Mouse (Mus musculus) olfactory bulb, adult 2 months (tissue): ENCODE measurements at regions not wholly inside any gene's neighbourhood (a gene's known extent, or its start where the extent isn't known, plus 50 kb on each side); places are given as distances from the start of the nearest gene placed in this dataset.
A peak's percentile ranks its signal among the peaks of the same experiment; 100 is the strongest.

ENCODE experiments used
- H3K27ac ChIP-seq: fragments of 200-500 bp; 2 replicates; pipeline ENCODE4 v1.5.1; 2012; ENCODE audit warnings: low read depth, low read length; ENCODE audit not compliant: insufficient read depth
- H3K4me1 ChIP-seq: fragments of 200-500 bp; 2 replicates; pipeline ENCODE4 v1.6.1; 2012; ENCODE audit warnings: low read length; ENCODE audit not compliant: control insufficient read depth, insufficient read depth
- H3K4me3 ChIP-seq: fragments of 200-500 bp; 2 replicates; pipeline ENCODE4 v1.5.1; 2012; ENCODE audit warnings: mild to moderate bottlenecking, low read depth, low read length, moderate library complexity; ENCODE audit not compliant: insufficient read depth
- CTCF ChIP-seq: fragments of 200-500 bp; IDR thresholded peaks from 2 replicates; pipeline ENCODE4 v1.5.1; 2012; ENCODE audit warnings: low read depth, mild to moderate bottlenecking, low read length, moderate library complexity; ENCODE audit not compliant: insufficient read depth
- POLR2A ChIP-seq: fragments of 200-500 bp; IDR thresholded peaks from 2 replicates; pipeline ENCODE4 v1.6.1; 2012; ENCODE audit warnings: mild to moderate bottlenecking, low read depth, low read length, moderate library complexity; ENCODE audit not compliant: insufficient read depth
- WGBS: fragments of 180-500 bp; shearing (Covaris S2); methylation state at CpG from one replicate; pipeline ENCODE4 v1.1.7; 2018; 5-methylcytosine and 5-hydroxymethylcytosine counted together

GRCm38 (mm10) chr4:12240941-12241571, 69.2 kb upstream of the Fam92a start:
- H3K4me1 ChIP-seq = no peaks in the 10 kb centered on the region
- 2% methylated on average over 12 of the region's 12 CpGs for WGBS
- H3K27ac ChIP-seq = no peak overlapping the region
- TF ChIP-seq POLR2A (no peak), CTCF (peak; percentile 83)
- no peak overlapping the region for H3K4me3 ChIP-seq

GRCm38 (mm10) chr4:12230731-12231130, 58.9 kb upstream of the Fam92a start:
- H3K4me3 ChIP-seq = no peak overlapping the region
- no peak overlapping the region for H3K27ac ChIP-seq
- 70% methylated on average over 1 of the region's 1 CpGs for WGBS
- no peaks in the 10 kb centered on the region for H3K4me1 ChIP-seq
- TF ChIP-seq POLR2A (no peak), CTCF (no peak)
